Mouse (Mus musculus) induced T-regulatory cell, adult 2 months (primary cell): ENCODE measurements around the gene Gm20388.
A peak's percentile ranks its signal among the peaks of the same experiment; 100 is the strongest.

Source experiments
- DNase-seq: peaks from one replicate; pipeline ENCODE4 v3.0.0-alpha.2; 2012; ENCODE audit warnings: low read depth

The Gm20388 gene

DNA sequence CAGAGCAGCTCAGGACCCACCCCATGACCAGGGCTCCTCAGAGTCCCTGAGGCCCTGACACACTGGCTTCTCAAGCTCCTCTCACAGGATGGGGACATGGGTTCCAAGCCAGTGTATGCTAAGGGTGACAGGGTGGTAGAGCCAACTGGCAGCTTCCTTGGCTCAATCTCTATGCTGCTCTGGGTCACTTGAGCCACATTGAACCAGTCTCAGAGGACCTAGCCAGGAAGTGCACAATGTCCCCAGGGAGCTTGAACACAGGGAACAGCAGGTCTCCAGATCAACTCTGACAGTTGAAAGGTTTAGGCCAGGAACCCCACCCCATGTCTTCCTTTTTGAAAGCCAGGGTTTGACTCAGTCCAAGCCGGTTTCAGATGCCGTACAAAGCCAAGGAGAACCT is 1296.5 kb downstream of the Gm20388 start:
- no peak for DNase-seq

DNA sequence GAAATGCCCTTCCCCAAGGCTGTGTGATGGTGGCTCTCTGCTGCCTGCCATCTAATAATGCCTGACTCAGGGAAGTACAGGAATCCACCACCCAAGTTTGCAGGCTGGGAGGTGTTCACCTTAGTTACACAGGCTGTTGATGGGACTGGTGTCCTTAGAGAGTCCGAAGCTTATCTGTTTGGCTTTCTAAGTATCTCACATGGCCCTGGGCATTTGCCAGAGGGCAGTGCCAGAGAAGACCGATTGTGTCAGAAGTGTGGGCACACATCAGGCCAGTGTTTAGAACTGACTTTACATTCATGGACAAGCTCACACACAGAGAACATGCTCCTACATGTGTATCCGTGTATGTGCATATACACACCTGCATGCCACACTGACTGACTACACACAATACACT is 1300.0 kb downstream of the Gm20388 start:
- DNase-seq = no peak

DNA sequence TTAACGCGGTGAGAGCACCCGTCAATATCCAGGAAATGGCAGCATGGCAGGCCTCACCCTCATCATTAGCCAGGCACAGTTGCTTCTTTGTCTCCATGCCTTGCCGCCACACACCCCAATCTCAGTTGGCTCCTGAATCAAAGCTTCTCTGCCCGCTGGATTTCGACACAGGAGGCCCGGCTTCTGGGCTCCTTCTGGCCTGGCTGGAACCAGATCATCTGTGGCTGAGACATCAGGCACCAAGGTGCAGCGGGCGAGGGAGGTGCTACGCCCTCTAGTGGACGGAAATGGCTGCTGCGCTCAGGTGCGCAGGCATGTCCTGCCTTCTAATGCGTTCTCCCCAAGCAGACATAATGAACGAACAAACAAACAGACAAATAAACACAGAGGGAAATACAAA is 1302.6 kb downstream of the Gm20388 start:
- peak; percentile 33 for DNase-seq

DNA sequence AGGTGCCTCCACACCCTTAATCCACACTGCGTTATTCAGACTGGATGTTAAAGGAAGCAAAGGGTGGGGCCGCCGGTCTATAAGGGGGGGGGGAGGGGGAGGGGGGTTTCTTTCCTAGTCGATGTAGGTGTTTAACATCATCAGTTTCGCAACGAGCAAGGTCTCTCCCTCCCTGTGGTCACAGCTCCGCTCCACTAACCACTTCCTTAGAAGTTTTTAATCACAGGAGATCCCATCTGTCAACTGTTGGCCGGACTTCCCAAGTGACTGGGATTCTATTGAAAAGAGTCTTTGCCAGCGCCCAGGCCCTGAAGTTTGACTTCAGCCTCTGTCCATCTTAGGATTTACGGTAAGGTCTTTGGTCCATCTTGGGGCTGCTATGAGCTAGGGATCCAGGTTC is 1303.0 kb downstream of the Gm20388 start:
- DNase-seq = no peak

DNA sequence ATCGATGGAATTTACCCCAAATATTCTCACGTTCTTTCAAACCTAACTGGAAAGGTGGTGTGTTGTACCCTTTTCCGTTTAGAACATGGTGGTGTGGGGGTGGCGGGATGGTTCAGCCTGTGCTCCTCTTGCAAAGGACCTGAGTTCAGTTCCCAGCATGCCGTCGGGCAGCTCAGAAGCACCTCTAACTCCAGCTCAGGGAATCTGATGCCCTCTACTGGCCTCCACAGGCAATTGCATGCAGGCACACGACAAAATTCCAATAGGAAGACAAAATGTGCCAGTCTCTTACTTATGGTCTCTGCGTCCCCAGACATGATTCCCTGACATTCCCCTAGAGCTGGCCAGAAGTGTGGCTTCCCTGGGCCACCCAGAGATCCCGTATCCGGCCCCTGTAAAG is 1304.3 kb downstream of the Gm20388 start:
- peak; percentile 25 for DNase-seq

DNA sequence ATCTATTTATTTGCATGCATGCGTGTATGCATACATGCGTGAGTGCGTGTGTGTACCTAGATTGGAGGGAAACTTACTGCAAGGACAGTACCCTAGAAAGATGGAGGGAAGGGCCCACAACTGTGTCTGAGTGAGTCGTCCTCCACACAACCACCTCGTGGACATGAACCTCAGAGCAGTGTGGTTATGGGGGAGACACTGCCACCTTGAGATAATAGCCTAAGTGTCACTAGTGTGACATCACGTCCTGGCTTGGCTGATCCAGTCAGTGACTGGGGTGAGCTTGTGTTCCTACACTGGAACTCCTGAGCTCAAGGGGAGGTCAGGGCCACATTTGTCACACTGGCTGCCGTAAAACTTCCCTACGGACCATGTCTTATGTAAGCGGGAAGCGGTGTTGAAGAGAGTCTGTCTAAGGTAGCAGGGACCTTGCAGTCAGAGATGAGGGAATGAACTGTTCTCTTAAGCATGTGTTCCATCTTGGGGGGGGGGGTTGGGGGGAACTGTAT is 1305.9 kb downstream of the Gm20388 start:
- no peak for DNase-seq

DNA sequence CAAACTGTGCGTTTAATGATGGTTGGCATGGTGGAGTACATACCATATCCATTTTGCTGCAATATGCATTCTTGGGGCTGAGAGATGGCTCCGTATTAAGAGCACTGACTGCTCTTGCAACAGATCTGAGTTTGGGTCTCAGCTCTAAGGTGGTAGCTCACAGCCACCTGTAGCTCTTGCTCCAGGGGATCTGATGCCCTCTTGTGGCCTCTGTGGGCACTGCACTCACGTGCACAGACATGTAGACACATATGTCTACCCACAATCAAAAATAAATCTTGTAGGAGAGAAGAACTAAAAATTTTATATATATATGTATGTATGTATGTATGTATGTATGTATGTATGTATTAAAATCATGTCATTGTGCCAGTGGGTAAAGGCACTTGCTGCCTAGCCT is 1307.8 kb downstream of the Gm20388 start:
- peak; percentile 52 for DNase-seq

DNA sequence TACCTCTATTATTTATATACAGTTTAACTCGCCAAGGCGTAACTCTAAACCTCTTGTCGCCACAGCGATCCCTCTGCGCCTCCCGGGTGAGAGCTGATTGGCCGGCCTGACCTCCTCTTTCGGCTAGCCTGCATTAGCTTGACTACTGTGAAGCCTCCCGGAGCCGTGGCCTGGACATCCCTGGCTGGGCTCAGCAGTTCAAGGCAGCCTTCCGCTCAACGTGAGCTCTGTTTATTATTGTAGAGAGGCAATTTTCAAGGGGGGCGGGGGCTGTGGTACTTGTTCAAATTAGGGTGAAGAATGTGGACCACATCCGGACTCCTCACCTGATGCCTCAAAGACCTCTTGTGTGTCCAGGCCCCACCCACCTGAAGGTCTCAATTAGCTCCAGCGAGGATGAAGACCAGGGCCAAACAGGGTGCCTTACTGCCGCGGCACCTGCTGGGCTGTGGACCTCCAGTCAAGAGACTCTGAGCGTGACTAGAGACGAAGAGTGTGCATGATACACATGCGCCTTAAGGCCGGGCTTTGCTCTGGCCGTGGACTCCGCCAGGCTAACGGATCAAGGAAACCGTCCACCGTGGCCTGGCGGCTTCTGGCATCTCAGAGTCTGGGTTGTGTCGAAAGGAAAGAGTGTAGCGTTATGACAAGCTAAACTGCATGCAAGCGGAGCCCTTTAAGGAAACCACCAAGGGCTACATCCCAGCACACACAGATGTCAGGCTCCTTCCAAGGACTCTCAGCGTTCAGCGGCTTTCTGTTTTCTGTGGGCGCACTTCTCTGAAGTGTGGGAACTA is 1309.7 kb downstream of the Gm20388 start:
- DNase-seq = no peak

DNA sequence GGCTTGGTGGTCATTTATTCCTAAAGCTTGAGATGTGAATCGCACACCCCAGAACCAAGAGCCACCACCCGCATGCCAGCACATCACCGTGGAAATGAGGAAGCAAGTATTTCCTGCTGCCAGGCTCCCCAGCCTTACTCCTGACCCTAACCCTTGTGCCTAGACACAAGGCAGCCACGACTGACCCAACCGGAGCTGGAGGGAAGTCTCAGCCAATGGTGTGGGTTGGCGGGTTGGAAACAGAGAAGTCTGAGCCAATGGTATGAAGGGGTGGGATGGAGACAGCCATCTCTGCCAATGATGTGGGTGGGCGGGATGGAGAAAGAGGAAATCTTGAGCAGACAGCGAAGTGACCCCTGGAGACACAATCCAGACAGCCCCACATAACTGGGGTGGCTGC is 1314.1 kb downstream of the Gm20388 start:
- no peak for DNase-seq

DNA sequence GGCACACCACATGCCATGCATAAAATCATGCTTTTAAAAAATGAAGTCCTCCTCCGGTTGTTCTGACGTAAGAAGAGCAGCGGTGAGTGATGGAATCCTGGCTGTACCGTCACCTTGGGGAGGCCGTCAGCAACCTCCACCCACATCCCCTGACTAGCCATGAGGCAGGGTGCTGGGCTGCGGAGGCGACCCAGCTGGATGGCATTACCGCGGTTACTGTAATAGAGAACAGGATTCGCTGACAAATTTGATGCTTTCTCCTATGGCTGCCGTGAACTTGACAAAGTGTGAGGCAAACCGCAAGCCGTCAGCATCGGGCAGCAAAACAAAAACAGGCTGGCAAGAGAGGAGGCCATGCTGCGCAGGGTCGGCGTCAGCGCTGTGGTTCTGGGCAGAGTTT is 1317.1 kb downstream of the Gm20388 start:
- DNase-seq = no peak

DNA sequence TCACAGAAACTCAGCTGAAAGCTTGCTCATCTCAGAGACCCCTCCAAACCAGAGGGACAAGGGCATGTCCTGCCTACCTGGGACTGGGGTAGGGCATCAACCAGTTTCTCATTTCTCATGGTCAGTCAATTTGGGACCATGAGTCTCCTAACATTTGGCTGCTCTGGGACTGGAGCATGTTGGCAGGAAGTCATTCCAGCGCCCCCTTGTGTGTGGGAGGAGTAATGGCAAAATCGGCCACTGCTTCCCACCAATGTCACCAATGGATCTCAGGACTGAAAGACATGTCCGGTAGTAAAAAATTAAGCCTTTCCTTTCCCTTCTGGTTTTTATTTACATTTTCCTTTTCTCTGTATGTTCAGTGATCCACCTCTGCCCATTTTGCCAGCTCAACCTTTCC is 1318.3 kb downstream of the Gm20388 start:
- peak; percentile 29 for DNase-seq

DNA sequence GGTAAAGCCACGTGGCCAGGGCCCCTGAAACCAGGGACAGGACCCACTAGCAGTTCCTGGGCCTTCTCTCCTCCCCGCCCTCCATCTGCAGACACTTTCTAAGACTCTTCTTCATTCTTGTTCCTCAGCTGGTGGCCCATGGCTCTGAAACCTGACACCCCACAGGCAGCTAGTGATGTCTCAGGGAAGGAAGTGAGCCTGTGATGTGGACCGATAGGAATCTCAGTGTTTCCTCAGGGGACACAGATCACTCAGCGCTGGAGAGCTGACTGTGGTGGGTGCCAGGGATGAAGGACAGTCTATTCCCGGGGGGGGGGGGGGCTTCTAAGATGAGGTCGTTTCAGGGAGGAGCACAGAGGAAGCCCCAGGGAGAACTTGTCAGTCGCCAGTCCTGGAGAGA is 1318.9 kb downstream of the Gm20388 start:
- DNase-seq = no peak

DNA sequence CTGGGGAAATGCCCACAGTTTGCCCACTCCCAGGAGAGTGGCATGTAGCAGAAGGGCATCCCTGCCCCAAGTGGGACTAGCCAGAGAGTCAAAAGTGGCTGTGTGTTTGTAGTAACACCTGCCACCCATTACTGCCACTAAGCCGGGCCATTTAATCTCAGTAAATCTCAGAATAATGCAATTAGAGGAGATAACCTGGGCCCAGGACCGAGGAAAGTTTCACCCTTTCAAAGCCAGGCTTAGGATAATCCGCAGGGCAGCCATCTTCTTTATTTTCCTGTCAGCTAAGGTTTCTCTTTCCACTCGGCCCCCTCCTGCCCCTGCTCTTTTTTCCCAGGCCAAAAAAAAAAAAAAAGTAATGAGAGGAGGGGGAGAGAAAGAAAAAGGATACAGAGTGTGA is 1322.6 kb downstream of the Gm20388 start:
- no peak for DNase-seq

DNA sequence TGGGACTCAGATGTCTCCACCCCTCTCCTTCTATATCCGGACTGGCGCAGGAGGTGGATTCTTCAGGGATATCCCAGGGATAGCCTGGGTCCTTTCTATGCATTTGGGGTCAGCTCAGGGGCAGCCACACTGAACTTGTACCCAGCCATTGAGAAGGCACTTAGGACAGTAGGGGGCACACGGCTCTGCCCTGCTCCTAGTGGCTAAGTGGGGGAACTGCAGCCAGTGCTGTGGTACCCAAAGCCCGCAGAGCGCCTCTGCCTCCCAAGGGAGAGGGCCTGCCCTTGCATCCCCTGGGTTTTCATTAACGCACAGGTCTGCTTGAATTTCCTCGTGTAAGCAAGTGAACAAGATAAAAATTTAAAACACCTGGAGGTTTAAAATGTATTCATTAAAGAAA is 1324.3 kb downstream of the Gm20388 start:
- peak; percentile 36 for DNase-seq

DNA sequence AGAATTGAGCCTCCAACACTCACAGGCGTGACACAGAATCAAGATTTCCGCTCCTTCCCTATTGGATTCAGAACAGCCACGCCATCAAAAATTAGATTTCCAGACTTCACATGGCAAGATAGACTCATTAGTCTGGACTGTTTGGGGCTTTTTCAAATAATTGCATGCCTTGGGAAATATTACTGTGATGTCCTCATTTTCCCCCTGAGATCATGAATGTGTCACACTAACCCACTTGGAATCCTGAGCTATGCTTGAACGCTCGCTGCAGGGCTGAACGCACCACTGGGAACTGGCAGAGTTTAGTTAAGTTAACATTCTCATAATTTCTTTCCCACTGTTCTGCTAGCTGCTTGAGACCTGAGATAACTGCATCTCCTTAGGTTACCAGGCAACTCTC is 1329.0 kb downstream of the Gm20388 start:
- DNase-seq = no peak

DNA sequence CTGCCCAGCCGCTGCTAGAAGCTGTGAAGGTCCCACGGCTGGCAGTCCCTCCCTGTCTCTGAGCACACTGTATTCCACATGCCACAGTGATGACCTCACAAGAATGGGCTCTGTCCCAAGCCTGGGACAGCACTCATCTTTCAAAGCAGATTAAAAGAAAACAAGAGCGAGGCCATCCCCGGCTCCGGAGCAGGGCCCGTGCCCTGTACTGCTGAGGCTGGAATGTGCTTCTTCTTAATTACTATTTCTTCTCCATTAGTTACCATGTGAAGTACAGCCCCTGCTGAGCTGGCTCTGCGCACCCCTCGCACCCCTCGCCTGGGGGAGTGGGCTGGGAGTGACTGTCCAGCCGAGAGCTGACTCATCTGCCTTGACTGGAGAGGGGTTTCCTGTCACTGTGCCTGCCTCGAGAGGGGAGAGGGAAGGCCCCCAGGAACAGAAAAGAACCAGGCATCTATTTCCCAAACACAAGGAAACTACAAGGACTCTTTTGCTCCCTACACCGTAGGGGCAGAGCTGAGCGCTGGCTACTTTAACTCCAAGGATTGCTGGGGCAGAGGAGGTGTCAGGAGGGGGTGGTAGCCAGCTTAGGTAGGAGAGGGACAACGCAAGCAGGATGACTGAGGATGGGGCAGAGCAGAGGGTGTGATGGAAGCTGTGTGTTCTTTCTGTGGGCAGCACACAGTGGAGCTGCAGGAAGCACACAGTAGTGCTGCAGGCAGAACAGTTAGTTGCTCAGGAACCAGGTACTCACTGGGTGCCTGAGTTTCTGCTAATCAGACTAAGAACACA is 1331.3 kb downstream of the Gm20388 start:
- DNase-seq = no peak

DNA sequence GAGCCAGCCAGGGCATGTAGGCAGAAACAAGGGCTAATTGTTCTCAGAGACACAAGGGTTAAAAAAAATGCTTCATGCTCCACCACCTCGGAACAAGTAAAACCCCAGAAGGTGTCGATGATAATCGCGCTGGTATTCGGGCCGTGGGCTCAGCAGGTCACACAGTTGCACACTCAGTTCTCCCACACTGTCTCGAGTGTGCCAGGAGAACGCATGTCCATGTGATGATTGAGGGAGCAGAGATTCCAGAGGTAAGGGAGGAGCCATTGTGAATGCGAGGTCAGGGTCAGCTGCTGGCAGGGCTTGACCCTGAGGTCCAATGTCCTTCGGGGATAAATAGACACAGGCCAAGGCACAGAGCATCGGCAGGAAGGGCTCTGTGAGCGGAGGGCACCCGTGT is 1332.0 kb downstream of the Gm20388 start:
- DNase-seq = no peak

DNA sequence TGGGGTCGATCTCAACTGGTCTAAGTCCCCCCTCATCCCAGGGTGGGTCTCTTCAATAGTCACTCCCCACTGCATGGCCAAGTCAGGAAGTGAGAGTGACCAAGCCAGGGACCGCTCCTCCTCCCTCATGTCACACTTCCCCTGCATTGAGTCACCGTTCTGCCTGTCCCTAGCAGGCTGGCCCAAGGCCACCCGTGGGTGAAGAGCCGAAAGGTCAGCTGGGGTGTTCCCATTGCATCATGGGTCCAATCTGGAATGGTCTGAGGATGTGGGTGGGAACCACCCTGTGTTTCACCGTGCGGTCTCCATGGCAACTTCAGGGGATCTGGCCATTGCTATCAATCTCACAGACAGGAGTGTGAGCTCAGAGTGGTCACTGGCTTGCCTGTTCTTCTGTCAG is 1338.2 kb downstream of the Gm20388 start:
- DNase-seq = no peak

DNA sequence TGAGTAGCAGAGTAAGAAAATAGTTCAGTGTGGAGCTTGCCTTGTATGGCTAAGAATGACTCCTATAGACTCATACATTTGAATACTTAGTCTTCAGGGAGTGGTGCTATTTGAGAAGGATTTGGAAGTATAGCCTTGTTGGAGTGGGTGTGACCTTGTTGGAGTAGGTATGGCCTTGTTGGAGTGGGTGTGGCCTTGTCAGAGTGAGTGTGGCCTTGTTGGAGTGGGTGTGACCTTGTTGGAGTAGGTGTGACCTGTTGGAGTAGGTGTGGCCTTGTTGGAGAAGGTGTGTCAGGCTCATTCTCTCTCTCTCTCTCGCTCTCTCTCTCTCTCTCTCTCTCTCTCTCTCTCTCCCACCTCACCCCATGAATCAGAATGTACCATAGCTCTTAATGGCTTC is 1338.8 kb downstream of the Gm20388 start:
- DNase-seq = no peak

DNA sequence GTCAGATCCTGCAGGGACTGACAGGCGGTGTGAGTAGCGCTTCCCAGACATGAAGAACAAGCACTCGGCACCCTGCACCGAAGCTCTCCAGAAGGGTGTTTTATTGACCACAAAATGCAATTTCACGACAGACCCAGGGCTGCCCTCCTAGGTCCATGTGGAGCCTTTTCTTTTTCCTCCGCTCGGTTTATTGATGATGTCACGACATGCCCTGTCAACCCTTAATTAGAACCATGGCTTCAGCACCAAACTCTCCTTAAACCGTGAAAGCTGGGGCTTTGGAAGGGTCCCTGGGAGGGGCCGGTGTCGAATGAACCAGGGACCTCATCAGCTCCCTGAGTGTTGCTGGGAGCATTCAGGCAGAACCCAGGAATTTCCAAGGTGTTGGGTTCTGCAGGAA is 1340.4 kb downstream of the Gm20388 start:
- DNase-seq = no peak

DNA sequence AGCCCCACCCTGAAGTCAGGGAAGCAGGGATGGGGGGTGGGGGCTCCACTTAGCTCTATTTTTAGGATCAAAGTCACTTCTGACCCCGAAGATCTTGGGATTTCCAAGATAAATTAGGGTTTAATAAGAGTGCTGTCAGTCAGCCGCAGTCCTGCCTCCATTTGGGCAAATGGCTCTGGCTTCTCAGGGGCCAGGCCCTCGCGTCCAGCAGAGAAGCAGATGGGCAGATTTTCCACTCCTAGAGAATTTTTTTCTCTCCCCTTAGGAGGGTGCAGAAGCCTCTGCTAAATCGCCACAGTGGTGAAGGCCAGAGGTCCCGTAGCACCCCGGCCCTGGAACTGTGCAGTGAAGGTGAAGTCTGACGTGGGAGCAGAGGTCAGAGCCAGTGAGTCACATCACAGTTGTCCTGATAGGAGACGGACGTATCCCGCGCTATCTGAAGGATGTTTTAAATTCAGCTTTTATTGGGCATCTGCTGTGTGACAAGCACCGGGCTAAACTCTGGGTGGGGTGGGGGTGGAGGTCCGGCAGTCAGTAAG is 1345.2 kb downstream of the Gm20388 start:
- DNase-seq = no peak

DNA sequence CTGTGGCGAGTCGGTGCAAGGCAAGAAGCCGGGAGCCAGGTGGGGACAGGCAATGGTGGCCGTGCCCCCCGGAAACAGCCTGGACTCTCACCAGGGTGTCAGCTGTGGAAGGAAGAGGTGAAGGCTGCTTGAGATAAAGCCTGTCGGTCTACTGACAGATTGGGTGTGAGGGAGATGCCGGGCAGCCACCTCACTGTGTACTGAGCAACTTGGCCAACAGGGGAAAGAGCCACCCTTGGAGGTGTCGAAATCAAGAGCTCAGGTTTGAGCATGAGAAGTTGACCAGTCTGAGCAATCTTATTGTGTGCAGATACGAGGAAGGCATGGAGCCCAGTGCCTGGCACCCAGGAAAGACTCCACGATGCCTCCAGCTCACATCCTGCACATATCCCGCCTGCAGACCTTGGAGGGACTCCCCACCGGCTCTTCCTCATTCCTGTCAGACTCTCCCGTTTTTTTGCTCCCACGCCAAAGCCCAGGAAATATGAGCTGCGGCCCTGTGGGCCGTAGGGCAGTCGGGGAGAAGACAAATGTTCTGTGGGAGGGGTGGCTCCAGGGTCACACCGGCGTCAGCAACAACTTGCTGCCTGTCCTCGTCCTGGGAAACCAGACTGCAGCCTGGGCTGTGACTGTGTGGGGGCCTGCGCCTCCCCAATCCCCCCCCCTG is 1347.6 kb downstream of the Gm20388 start:
- no peak for DNase-seq
